Mouse (Mus musculus): ENCODE measurements at regions not wholly inside any gene's neighbourhood (a gene's known extent, or its start where the extent isn't known, plus 50 kb on each side); places are given as distances from the start of the nearest gene placed in this dataset.

- DNase-seq (ENCODE audit: low spot score in 2 of 2): no peak
These were observed 56.0 kb downstream of the Pttg1 start for GRCm38 (mm10) chr11:43370025-43370424.

GRCm38 (mm10) chr11:43368346-43368745 lies 57.7 kb downstream of the Pttg1 start:
- DNase-seq (ENCODE audit: low spot score in 2 of 2): no peak

- DNase-seq (ENCODE audit: low spot score in 2 of 2): no peak
These were observed 64.2 kb downstream of the Pttg1 start for GRCm38 (mm10) chr11:43361858-43362257.

GRCm38 (mm10) chr11:43358390-43359291 lies 67.4 kb downstream of the Pttg1 start:
- no peak for DNase-seq (ENCODE audit: low spot score in 2 of 2)

GRCm38 (mm10) chr11:43353602-43354001 lies 72.4 kb downstream of the Pttg1 start:
- no peak for DNase-seq (ENCODE audit: low spot score in 2 of 2)

- no peak for DNase-seq (ENCODE audit: low spot score in 2 of 2)
These were observed 73.0 kb downstream of the Pttg1 start for GRCm38 (mm10) chr11:43353030-43353429.

DNA sequence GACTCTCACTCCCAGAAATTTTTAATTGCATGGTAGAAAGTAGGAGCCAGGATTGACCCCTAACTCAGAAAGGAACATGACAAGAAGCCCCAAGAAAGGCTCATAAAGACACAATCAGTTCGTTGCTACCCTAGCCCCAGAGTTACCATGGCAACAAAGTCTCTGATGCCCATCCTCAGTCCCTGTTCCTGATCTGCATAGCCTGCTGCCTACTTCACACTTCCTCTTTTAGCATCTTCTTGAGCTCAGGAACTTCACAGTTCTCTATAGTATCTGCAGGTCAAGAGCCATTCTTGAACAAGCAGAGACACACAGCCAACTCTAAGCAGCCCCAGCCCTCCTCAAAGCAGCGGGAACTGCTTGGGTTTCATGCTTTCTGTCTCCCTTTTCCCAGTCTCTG lies 74.2 kb downstream of the Pttg1 start:
- DNase-seq (ENCODE audit: low spot score in 2 of 2): no peak

- DNase-seq (ENCODE audit: low spot score in 2 of 2): no peak
These were observed 74.7 kb downstream of the Pttg1 start for GRCm38 (mm10) chr11:43351348-43351747.

- DNase-seq (ENCODE audit: low spot score in 2 of 2): no peak
These were observed 75.8 kb downstream of the Pttg1 start for GRCm38 (mm10) chr11:43350242-43350641.

DNA sequence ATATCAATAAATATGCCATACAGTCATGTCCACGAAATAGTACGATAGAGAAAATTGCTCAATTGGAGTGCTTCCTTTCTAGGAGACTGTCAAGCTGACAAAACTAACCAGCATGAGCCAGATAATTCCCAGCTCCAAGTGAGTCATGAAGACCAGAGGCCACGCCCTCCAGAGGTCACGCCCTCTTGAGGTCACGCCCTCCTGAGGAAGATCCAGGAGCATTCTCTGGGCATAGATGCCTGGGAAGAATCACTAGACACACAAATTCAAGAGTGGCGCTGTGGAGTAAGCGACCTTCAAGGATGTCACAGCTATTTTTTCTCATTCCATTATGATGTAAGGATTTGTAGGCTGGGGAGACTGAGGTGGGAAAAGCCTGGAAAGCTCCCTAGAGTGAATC lies 76.5 kb downstream of the Pttg1 start:
- no peak for DNase-seq (ENCODE audit: low spot score in 2 of 2)

- peak; percentile 93 to 94 for DNase-seq (ENCODE audit: low spot score in 2 of 2)
These were observed 77.5 kb downstream of the Pttg1 start for GRCm38 (mm10) chr11:43348571-43348970.

DNA sequence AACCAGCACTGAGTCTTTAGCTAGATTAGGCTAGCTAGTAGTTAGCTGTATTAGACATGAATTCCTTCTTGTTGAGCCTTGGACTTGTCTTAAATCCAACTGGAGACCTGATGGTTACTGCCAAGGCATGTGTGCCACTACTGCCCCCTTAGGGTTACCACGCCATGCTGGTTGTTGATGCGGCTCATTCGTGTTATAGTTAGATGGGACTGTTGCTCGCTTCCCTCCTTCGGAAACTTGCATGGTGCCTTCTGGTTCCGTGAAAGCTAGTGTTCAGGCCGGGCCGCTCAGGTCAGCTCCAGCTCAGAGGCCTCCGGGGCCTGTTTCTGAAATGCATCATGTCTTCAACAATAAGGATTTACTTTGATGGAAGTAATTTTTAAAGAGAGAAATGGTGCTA lies 79.6 kb downstream of the Pttg1 start:
- no peak for DNase-seq (ENCODE audit: low spot score in 2 of 2)

GRCm38 (mm10) chr11:43344767-43345561 lies 81.1 kb downstream of the Pttg1 start:
- DNase-seq (ENCODE audit: low spot score in 2 of 2): peak; percentile 34 to 43

- DNase-seq (ENCODE audit: low spot score in 2 of 2): no peak
These were observed 82.5 kb downstream of the Pttg1 start for GRCm38 (mm10) chr11:43343574-43343973.

DNA sequence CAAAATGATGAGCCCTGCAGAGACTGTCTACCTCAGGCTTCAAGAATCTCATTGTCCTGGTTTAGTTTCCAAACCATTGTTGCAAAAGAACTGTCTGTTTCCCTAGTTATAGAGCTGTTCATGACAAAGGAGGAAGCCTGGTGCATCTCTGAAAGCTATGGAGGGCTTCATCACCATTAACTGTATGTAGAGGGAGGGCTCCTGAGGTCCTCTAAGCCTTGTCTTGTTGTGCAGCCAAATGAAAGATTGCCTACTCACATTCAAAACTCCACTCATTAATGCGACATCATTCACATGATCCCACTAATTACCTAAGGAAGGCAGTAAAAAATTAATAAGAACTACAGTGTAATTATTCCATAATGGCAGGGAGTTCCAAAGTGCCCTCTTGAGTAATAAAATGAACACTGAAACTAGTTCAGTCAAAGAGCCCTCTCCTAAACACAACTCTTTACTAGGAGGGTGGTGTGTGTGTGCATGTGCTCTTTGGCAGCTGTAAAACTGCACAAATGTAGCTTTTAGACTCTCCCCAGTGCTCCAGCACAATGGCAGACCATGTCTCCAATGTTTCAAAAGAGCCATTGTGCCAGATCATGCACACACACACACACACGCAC lies 87.6 kb downstream of the Pttg1 start:
- DNase-seq (ENCODE audit: low spot score in 2 of 2): no peak

GRCm38 (mm10) chr11:43335668-43336265 lies 90.3 kb downstream of the Pttg1 start:
- peak in 1 of 2 experiments; percentile 27 for DNase-seq (ENCODE audit: low spot score in 2 of 2)

- no peak for DNase-seq (ENCODE audit: low spot score in 2 of 2)
These were observed 92.5 kb downstream of the Pttg1 start for GRCm38 (mm10) chr11:43333547-43333946.

DNA sequence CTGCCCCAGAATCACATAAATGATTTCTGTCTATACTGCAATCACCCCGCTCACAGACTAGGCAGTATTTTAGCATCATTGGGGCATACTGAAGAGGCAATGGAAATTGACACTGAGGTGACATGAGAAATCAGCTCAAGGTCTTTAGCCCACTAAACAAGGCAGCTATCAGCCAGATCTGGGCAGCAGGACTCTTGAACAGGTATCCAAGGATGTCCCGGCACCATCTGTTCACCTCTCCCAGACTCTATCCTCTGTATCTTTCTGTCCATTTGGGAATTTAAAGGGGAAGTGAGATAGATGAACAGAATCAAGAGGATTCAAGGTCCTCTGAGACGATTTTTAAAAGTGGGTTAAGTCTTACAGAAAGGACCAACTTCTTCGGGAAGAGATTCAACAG lies 112.1 kb downstream of the Pttg1 start:
- DNase-seq (ENCODE audit: low spot score in 2 of 2): no peak

All from layer of hippocampus, postnatal 10 days (tissue).